Mouse (Mus musculus) adipocyte (in vitro differentiated cells): ENCODE results near the gene Cyp4f37.
"Not testable (repeated sequence)": the region's sequence is repeated elsewhere in the genome, so short reads cannot be mapped to it uniquely, and the experiment has no call there.

Source experiments
- DNase-seq: peaks from one replicate; pipeline ENCODE4 v3.0.0-alpha.2; 2016; ENCODE audit warnings: low spot score

The Cyp4f37 gene

GRCm38 (mm10) chr17:32621018-32621417 lies at the start of gene Cyp4f37:
TSS of gene Cyp4f37 (plus strand) at chr17:32621309.
- DNase-seq: not testable (repeated sequence)

- DNase-seq: not testable (repeated sequence)
Measured at GRCm38 (mm10) chr17:32573286-32573685, 47.8 kb upstream of the Cyp4f37 start.

- DNase-seq: no peak
Measured at GRCm38 (mm10) chr17:32577496-32578186, 43.5 kb upstream of the Cyp4f37 start.

GRCm38 (mm10) chr17:32596494-32596893 lies 24.6 kb upstream of the Cyp4f37 start:
- no peak for DNase-seq

GRCm38 (mm10) chr17:32608055-32608454 lies 13.1 kb upstream of the Cyp4f37 start:
- DNase-seq: no peak

- not testable (repeated sequence) for DNase-seq
Measured at GRCm38 (mm10) chr17:32610231-32610630, 10.9 kb upstream of the Cyp4f37 start.

- no peak for DNase-seq
Measured at GRCm38 (mm10) chr17:32610896-32611295, 10.2 kb upstream of the Cyp4f37 start.

- DNase-seq: no peak
Measured at GRCm38 (mm10) chr17:32612417-32612816, 8.7 kb upstream of the Cyp4f37 start.

- DNase-seq: no peak
Measured at GRCm38 (mm10) chr17:32617252-32617651, 3.9 kb upstream of the Cyp4f37 start.

GRCm38 (mm10) chr17:32629726-32630125 lies 8.6 kb downstream of the Cyp4f37 start:
- DNase-seq: not testable (repeated sequence)

- no peak for DNase-seq
Measured at GRCm38 (mm10) chr17:32631936-32632335, 10.8 kb downstream of the Cyp4f37 start.

- DNase-seq: not testable (repeated sequence)
Measured at GRCm38 (mm10) chr17:32634242-32634971, 13.3 kb downstream of the Cyp4f37 start.

GRCm38 (mm10) chr17:32634972-32635314 lies 13.8 kb downstream of the Cyp4f37 start:
- DNase-seq: peak; percentile 82

- DNase-seq: no peak
Measured at GRCm38 (mm10) chr17:32636341-32636740, 15.2 kb downstream of the Cyp4f37 start.

- DNase-seq: no peak
Measured at GRCm38 (mm10) chr17:32637151-32637550, 16.0 kb downstream of the Cyp4f37 start.

GRCm38 (mm10) chr17:32646631-32647030 lies 25.5 kb downstream of the Cyp4f37 start:
- no peak for DNase-seq

- no peak for DNase-seq
Measured at GRCm38 (mm10) chr17:32653860-32654259, 32.8 kb downstream of the Cyp4f37 start.

- DNase-seq: no peak
Measured at GRCm38 (mm10) chr17:32657041-32657440, 35.9 kb downstream of the Cyp4f37 start.

GRCm38 (mm10) chr17:32658246-32658645 lies 37.1 kb downstream of the Cyp4f37 start:
- DNase-seq: no peak

GRCm38 (mm10) chr17:32658712-32659111 lies 37.6 kb downstream of the Cyp4f37 start, which contains the start of gene Cyp4f40:
TSS of gene Cyp4f40 (plus strand) at chr17:32658900.
- DNase-seq: peak; percentile 49

GRCm38 (mm10) chr17:32673976-32674375 lies 52.9 kb downstream of the Cyp4f37 start:
- DNase-seq: peak; percentile 15

GRCm38 (mm10) chr17:32676040-32676635 lies 55.0 kb downstream of the Cyp4f37 start:
- no peak for DNase-seq

- peak; percentile 8 for DNase-seq
Measured at GRCm38 (mm10) chr17:32680404-32680803, 59.3 kb downstream of the Cyp4f37 start.
